Mouse (Mus musculus) myocyte (in vitro differentiated cells): Measurements from ENCODE around the gene Trabd2b. TPM values are rescaled to one million over a fixed set of nuclear protein-coding genes. Genes with fewer than 3 reads are reported as not detected.

Experiments used
- H3K27me3 ChIP-seq: one replicate; pipeline ENCODE4 v1.6.1; 2011; ENCODE audit not compliant: control insufficient read depth, insufficient read depth, insufficient read length
- H3K36me3 ChIP-seq: one replicate; pipeline ENCODE4 v1.6.1; 2011; ENCODE audit not compliant: control insufficient read depth, insufficient read depth
- H3K4me2 ChIP-seq: one replicate; pipeline ENCODE4 v1.6.1; 2011; ENCODE audit warnings: low read depth, control low read depth
- H3K4me3 ChIP-seq: one replicate; pipeline ENCODE4 v1.5.1; 2011; ENCODE audit warnings: mild to moderate bottlenecking, control low read depth, moderate library complexity
- H3K79me2 ChIP-seq: one replicate; pipeline ENCODE4 v1.6.1; 2011; ENCODE audit not compliant: control insufficient read depth, insufficient read depth
- H3ac ChIP-seq: one replicate; pipeline ENCODE4 v1.6.1; 2011; ENCODE audit not compliant: control insufficient read depth, insufficient read length
- CEBPB ChIP-seq: IDR thresholded peaks from 2 replicates; pipeline ENCODE4 v1.6.1; 2011; ENCODE audit warnings: mild to moderate bottlenecking, moderate library complexity; ENCODE audit not compliant: poor library complexity, insufficient read depth, severe bottlenecking
- E2F4 ChIP-seq: IDR thresholded peaks from one replicate; pipeline ENCODE4 v1.6.1; 2011; ENCODE audit warnings: mild to moderate bottlenecking, control low read depth, moderate library complexity; ENCODE audit not compliant: insufficient read depth
- MAX ChIP-seq: IDR thresholded peaks from one replicate; pipeline ENCODE4 v1.6.1; 2011; ENCODE audit warnings: low read depth, mild to moderate bottlenecking, control low read depth
- MYOD1 ChIP-seq, 3 experiments: IDR thresholded peaks; one replicate each; pipeline ENCODE4 v1.6.1; 2011; ENCODE audit warnings: control low read depth in 2 of 3, low read depth in 2 of 3, mild to moderate bottlenecking in 2 of 3, moderate library complexity in 1 of 3; ENCODE audit not compliant: insufficient read length in 2 of 3, control insufficient read depth in 1 of 3
- MYOG ChIP-seq, 3 experiments: IDR thresholded peaks; one replicate each; pipeline ENCODE4 v1.6.1; 2011; ENCODE audit warnings: control low read depth in 2 of 3, low read depth in 2 of 3, mild to moderate bottlenecking in 2 of 3; ENCODE audit not compliant: insufficient read length in 2 of 3, control insufficient read depth in 1 of 3, insufficient read depth in 1 of 3
- POLR2A ChIP-seq: IDR thresholded peaks from one replicate; pipeline ENCODE4 v1.6.1; 2011; ENCODE audit warnings: low read depth, mild to moderate bottlenecking, control low read depth, moderate library complexity; ENCODE audit not compliant: insufficient read length
- POLR2AphosphoS2 ChIP-seq: IDR thresholded peaks from one replicate; pipeline ENCODE4 v1.6.1; 2011; ENCODE audit warnings: low read depth, control low read depth; ENCODE audit not compliant: insufficient read length
- REST ChIP-seq: IDR thresholded peaks from one replicate; pipeline ENCODE4 v1.6.1; 2011; ENCODE audit warnings: mild to moderate bottlenecking, control low read depth, moderate library complexity; ENCODE audit not compliant: insufficient read depth, insufficient read length
- SRF ChIP-seq: IDR thresholded peaks from one replicate; pipeline ENCODE4 v1.6.1; 2011; ENCODE audit warnings: low read depth; ENCODE audit not compliant: control insufficient read depth, insufficient read length
- TCF12 ChIP-seq: IDR thresholded peaks from one replicate; pipeline ENCODE4 v1.6.1; 2011; ENCODE audit warnings: mild to moderate bottlenecking, control low read depth; ENCODE audit not compliant: poor library complexity, insufficient read depth, severe bottlenecking
- TCF3 ChIP-seq: IDR thresholded peaks from one replicate; pipeline ENCODE4 v1.6.1; 2011; ENCODE audit warnings: low read depth, control low read depth; ENCODE audit not compliant: insufficient read length
- USF1 ChIP-seq: IDR thresholded peaks from one replicate; pipeline ENCODE4 v1.6.1; 2011; ENCODE audit warnings: low read depth, mild to moderate bottlenecking, control low read depth, moderate library complexity
- polyA plus RNA-seq: library from polyadenylated mRNA; unstranded; fragments of >200 nt; fragmentation: generic; extraction: Trizol; gene quantifications from one replicate; pipeline ENCODE4 v1.2.1, GENCODE M21; 2012; ENCODE audit warnings: missing spikeins

Gene Trabd2b
- polyA plus RNA-seq, 1 experiment = 0.79 TPM

DNA sequence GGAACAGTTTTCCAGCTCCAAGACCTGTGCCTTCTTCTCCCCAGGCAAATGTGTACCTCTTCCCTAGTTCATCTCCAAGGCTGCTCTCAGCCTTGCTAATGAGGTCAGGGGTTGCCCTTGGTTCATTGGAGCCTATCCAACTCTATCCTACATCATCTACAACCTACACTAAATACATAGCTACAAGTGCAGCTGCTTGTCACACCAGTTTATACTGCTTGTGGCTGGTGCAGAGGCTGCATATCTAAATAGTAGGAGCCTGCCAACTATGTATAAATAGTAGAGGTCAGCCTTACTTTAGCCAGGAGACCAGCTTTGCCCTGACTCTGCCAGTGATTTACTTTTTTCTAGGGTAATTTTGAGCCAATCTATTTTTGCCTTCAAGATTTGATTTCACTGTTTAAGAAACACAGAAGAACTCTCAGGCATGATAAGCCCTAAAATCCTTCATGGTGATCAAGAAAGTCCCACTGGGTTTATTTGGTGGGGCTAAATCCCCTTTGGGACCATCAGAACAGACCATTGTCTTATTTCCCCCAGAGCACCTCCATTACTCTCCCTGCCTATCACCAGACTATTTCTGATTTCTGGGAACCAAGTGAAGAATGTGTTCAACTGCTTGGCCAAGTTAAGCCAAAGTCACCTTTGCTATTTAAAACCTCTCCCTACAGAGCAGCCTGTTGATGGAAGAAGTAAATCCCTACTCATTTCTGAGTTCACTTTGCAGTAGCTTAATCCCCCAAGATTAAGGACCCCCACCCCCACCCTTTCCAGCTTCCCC lies 35.4 kb upstream of the Trabd2b start:
- H3ac ChIP-seq = no peak overlapping the region
- H3K4me2 ChIP-seq = no peak overlapping the region
- no peaks in the 10 kb centered on the region for H3K79me2 ChIP-seq
- peaks cover 51% of the 10 kb centered on the region for H3K27me3 ChIP-seq
- TF ChIP-seq MYOG (IDR thresholded peaks at IDR 0.05; ENCODE audit: control insufficient read depth in 1 of 3, insufficient read depth in 1 of 3, insufficient read length in 2 of 3, low read depth in 2 of 3) = no peak
- no peak for TF ChIP-seq USF1
- TF ChIP-seq POLR2AphosphoS2 = no peak
- TF ChIP-seq REST = no peak
- TF ChIP-seq MAX = no peak
- TF ChIP-seq E2F4 = no peak
- no peak for TF ChIP-seq SRF
- TF ChIP-seq CEBPB = no peak
- no peak for TF ChIP-seq POLR2A
- no peak for TF ChIP-seq MYOD1 (IDR thresholded peaks at IDR 0.05; ENCODE audit: control insufficient read depth in 1 of 3, insufficient read length in 2 of 3, low read depth in 2 of 3)
- TF ChIP-seq TCF3 = no peak
- TF ChIP-seq TCF12 = no peak
- H3K36me3 ChIP-seq = no peaks in the 10 kb centered on the region
- H3K4me3 ChIP-seq = no peak overlapping the region

DNA sequence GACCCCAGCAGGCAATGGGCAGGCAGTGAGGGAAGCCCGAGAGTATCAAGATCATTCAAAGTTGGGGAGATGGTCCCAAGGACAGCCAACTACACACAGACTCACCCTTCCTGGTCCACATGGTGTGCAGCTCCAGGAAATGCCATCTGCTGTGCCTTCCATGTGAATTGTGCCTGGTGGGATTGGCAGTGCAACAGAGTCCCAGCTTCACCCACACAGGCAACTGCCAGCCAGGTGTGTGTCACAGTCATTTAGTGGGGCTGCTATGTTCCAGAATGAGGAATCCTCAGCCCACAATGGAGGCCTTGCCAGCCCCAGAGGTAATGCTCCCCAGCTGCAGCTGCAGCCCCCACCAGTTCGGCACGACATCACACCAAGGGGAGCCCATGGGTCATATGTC lies 33.8 kb upstream of the Trabd2b start:
- TF ChIP-seq REST (no peak), MAX (no peak), MYOD1 (IDR thresholded peaks at IDR 0.05; ENCODE audit: control insufficient read depth in 1 of 3, insufficient read length in 2 of 3, low read depth in 2 of 3) (no peak)
- Histone ChIP-seq H3ac (no peak overlapping the region), H3K4me2 (no peak overlapping the region), H3K79me2 (no peaks in the 10 kb centered on the region), H3K36me3 (no peaks in the 10 kb centered on the region), H3K4me3 (no peak overlapping the region), H3K27me3 (peaks cover 43% of the 10 kb centered on the region)

DNA sequence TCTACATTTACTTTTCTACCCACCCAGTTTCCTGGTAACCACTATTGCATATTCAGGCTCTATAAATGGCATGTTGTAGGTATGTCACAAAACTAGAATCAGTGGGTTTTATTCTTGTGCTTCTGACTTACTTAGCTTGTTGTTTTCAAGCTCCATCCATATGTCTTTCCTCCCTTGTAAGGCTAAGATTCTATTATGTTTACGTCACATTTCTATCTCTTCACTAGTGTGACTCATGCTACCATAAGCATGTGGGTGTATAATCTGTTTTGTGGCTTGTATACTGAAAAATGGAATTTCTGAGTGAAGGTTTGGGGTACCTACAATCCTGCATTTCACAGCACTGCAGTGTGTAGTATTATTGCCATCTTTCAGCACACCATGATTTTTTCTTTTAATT lies 32.2 kb upstream of the Trabd2b start:
- Histone ChIP-seq H3K27me3 (peaks cover 35% of the 10 kb centered on the region), H3K4me3 (no peak overlapping the region), H3K36me3 (no peaks in the 10 kb centered on the region), H3K79me2 (no peaks in the 10 kb centered on the region), H3K4me2 (no peak overlapping the region), H3ac (no peak overlapping the region)
- no peak for TF ChIP-seq SRF
- TF ChIP-seq POLR2AphosphoS2 = no peak
- TF ChIP-seq REST = no peak
- TF ChIP-seq TCF3 = no peak
- no peak for TF ChIP-seq USF1
- TF ChIP-seq E2F4 = no peak
- no peak for TF ChIP-seq CEBPB
- TF ChIP-seq MYOD1 (IDR thresholded peaks at IDR 0.05; ENCODE audit: control insufficient read depth in 1 of 3, insufficient read length in 2 of 3, low read depth in 2 of 3) = no peak
- TF ChIP-seq MAX = no peak
- no peak for TF ChIP-seq POLR2A
- no peak for TF ChIP-seq TCF12
- TF ChIP-seq MYOG (IDR thresholded peaks at IDR 0.05; ENCODE audit: control insufficient read depth in 1 of 3, insufficient read depth in 1 of 3, insufficient read length in 2 of 3, low read depth in 2 of 3) = no peak

DNA sequence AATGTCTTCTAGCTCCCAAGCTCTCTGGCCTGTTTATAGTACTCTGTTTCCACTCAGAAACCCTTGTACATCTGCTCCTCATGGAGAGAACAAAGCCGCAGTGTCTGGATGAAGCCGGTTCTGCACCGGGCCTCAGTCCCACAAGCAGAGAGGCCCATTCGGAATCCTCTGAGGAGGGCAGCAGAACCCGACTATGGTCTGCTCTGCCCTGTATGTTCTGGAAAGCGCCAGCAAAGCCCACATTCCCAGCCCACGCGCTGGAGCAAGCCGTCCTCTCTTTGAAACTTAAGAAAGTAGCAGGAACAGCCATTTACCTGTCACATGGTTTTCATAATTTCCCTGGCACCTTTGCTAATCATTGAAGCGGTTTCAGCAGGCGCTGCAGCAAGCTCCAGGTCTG lies 29.0 kb upstream of the Trabd2b start:
- no peak overlapping the region for H3K4me2 ChIP-seq

DNA sequence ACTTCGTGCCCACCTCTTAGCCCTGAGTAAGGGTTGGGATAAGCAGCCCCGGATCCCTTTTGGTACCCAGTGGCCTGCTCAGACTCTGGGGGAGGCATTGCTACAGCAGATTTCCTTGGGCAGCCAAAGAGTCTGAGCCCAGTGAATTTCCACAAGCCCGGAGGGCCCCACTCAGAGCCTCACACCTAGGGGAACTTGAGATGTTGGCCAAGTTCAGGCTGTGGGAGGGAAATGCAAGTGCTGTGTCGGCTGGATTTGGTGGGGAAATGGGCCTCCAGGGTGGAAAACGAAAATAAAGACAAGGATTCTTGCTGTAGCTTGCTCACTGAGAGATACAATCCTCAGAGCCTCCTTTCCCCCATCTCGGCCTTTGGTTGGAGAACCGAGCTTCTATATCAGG lies 28.0 kb upstream of the Trabd2b start:
- Histone ChIP-seq H3K4me3 (no peak overlapping the region), H3ac (no peak overlapping the region), H3K79me2 (no peaks in the 10 kb centered on the region), H3K27me3 (peaks cover 16% of the 10 kb centered on the region), H3K36me3 (no peaks in the 10 kb centered on the region), H3K4me2 (no peak overlapping the region)
- TF ChIP-seq POLR2AphosphoS2 (no peak), USF1 (no peak), MYOD1 (IDR thresholded peaks at IDR 0.05; ENCODE audit: control insufficient read depth in 1 of 3, insufficient read length in 2 of 3, low read depth in 2 of 3) (no peak), POLR2A (no peak), E2F4 (no peak), TCF3 (no peak), CEBPB (no peak), TCF12 (no peak), MYOG (IDR thresholded peaks at IDR 0.05; ENCODE audit: control insufficient read depth in 1 of 3, insufficient read depth in 1 of 3, insufficient read length in 2 of 3, low read depth in 2 of 3) (no peak), REST (no peak), MAX (no peak), SRF (no peak)

More for the DNA sequence above, 29.0 kb upstream of the Trabd2b start:
- H3ac ChIP-seq = no peak overlapping the region
- TF ChIP-seq MYOG (IDR thresholded peaks at IDR 0.05; ENCODE audit: control insufficient read depth in 1 of 3, insufficient read depth in 1 of 3, insufficient read length in 2 of 3, low read depth in 2 of 3) (no peak), MAX (no peak)
- no peaks in the 10 kb centered on the region for H3K79me2 ChIP-seq
- no peaks in the 10 kb centered on the region for H3K36me3 ChIP-seq
- peaks cover 13% of the 10 kb centered on the region for H3K27me3 ChIP-seq
- H3K4me3 ChIP-seq = no peak overlapping the region
